ENCODE assay signal across 8 mouse cellular contexts in the genomic region with DNA sequence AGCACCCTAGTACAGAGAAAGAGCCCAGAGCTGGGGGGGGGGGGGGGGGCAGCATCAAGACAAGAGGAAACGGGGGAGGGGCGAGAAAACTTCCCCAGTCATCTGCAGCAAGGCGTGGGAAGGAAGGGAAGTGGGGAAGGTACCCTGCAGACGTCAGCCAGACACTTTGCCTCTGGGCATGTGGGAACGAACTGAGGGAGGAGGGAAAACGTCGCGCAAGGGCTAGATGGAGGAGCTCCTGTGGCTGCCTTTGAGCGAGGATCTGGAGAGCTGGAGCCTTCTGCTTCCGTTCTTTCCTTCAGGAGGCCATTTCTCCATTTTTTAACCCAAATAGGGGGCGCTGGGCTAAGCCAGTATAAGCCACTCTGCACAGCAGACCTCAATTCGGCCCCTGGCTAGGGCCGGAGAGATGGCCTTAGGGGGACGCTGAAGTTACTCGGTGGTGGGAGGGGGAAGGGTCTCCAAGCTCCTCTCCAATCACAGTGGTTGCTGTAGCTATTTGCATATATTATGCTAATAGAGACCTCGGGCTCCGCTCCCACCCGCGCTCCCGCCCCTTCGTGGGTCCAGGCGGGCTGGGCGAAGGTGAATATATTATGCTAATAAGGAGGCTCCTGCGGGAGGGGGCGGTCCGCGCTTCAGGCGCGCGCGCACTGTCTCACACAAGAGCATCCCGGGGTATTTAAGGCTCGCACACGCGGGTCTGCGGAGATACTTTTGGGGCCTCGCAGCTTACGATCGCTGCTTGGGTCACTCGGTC. TPM values are rescaled to one million over a fixed set of nuclear protein-coding genes. Genes with fewer than 3 reads are reported as not detected.
DNase-seq lines count a peak whose midpoint lies in the region; ATAC-seq and TF ChIP-seq lines count a peak whose summit lies in the region.

No protein-coding gene starts in this region.

- peak overlapping the region; percentile 98 for H3K4me2 ChIP-seq in hindbrain, embryonic 15.5 days
- peak overlapping the region; percentile 70 for H3K4me2 ChIP-seq in lung, postnatal 0 days (replicated peaks; ENCODE audit: low read depth, low read length)

- no peaks in the 10 kb centered on the region for H3K9me3 ChIP-seq in hindbrain, embryonic 15.5 days
- H3K9me3 ChIP-seq in lung, postnatal 0 days (ENCODE audit: low read length), result no peaks in the 10 kb centered on the region

- intact Hi-C loops in gastrocnemius, adult 2 months (cut with DNase I), result no loop called here

- H3K27ac ChIP-seq in gastrocnemius, adult 2 months, result peak overlapping the region; percentile 35; the same call in 1 of the 2 replicates
- peak overlapping the region; percentile 66 for H3K27ac ChIP-seq in hindbrain, embryonic 15.5 days (replicated peaks)
- peak overlapping the region; percentile 47; the same call in 1 of the 2 replicates for H3K27ac ChIP-seq in lung, postnatal 0 days (ENCODE audit: low read length)

- under 1% methylated on average over 38 of the region's 40 CpGs for WGBS in hindbrain, embryonic 15.5 days
- WGBS in lung, postnatal 0 days, result under 1% methylated on average over 34 of the region's 40 CpGs

- peaks cover 8% of the 10 kb centered on the region for H3K4me1 ChIP-seq in hindbrain, embryonic 15.5 days (replicated peaks)
- H3K4me1 ChIP-seq in lung, postnatal 0 days (ENCODE audit: insufficient read depth, low read depth, low read length), result no peaks in the 10 kb centered on the region; the same call in 1 of the 2 replicates

- H3K4me3 ChIP-seq in gastrocnemius, adult 2 months, result peak overlapping the region; percentile 76
- H3K4me3 ChIP-seq in hindbrain, embryonic 15.5 days, result peak overlapping the region; percentile 54
- peak overlapping the region; percentile 45 for H3K4me3 ChIP-seq in lung, postnatal 0 days (ENCODE audit: low read depth, low read length)

- no peak for TF ChIP-seq EP300 in lung, postnatal 0 days (IDR thresholded peaks at IDR 0.05)

- TF ChIP-seq CTCF in gastrocnemius, adult 2 months (IDR thresholded peaks at IDR 0.05), result no peak
- TF ChIP-seq CTCF in lung, postnatal 0 days (IDR thresholded peaks at IDR 0.05), result peak; percentile 34; the same call in 1 of the 2 replicates

- no peaks in the 10 kb centered on the region for H3K36me3 ChIP-seq in hindbrain, embryonic 15.5 days
- H3K36me3 ChIP-seq in lung, postnatal 0 days (ENCODE audit: insufficient read depth, low read length), result no peaks in the 10 kb centered on the region

- peak; percentile 87 for DNase-seq in Muller cell, postnatal 12 days (ENCODE audit: inconsistent ontology term)
- peak; percentile 17 to 40 for DNase-seq in cerebellum, postnatal 36 days
- DNase-seq in gastrocnemius, adult 2 months, result peak; percentile 70
- DNase-seq in layer of hippocampus, postnatal 25 days (ENCODE audit: extremely low spot score in 1 of 2, low spot score in 1 of 2), result peak; percentile 52 to 55
- peak; percentile 91 for DNase-seq in lung, postnatal 0 days (ENCODE audit: low spot score)
- peak; percentile 82 for DNase-seq in ovary, postnatal 36 days (ENCODE audit: low spot score)
- DNase-seq in thymus, postnatal 25 days, result peak; percentile 61

- ATAC-seq in hindbrain, embryonic 15.5 days (ENCODE audit: low FRiP score, low read depth), result peak; percentile 95
- ATAC-seq in lung, postnatal 0 days, result peak; percentile 95

- peak overlapping the region; percentile 52 for H3K9ac ChIP-seq in hindbrain, embryonic 15.5 days
- H3K9ac ChIP-seq in lung, postnatal 0 days (replicated peaks; ENCODE audit: low read depth), result peak overlapping the region; percentile 23; the same call in 1 of the 2 replicates

- H3K27me3 ChIP-seq in hindbrain, embryonic 15.5 days, result no peaks in the 10 kb centered on the region
- H3K27me3 ChIP-seq in lung, postnatal 0 days (replicated peaks; ENCODE audit: insufficient read depth, low read length), result no peaks in the 10 kb centered on the region

RNA-seq across cellular contexts. Expression of a gene that starts 49.1 kb away (rescaled TPM):
- under 1 TPM in 1 of 2 experiments, not detected in 1; 0.06 TPM for total RNA-seq in gastrocnemius, adult 2 months (2021)
- polyA plus RNA-seq in hindbrain, embryonic 15.5 days (2015; fragmentation: Nextera tagmentation; extraction: Ambion mirVana), result 5.5 and 6.4 TPM in 2 replicates
- 10 to 100 TPM; 68.4 to 70.2 TPM for total RNA-seq in layer of hippocampus, postnatal 25 days (2021)
- polyA plus RNA-seq in lung, postnatal 0 days (2015; fragmentation: Nextera tagmentation; extraction: Ambion mirVana), result 7.0 and 7.7 TPM in 2 replicates

Comparison
In these comparisons a context has a peak if more than half of its experiments do, and no peak if none do; other contexts are left out.
1. Peak in every context shown above with its lines: DNase-seq, ATAC-seq, H3K4me3 ChIP-seq and H3K27ac ChIP-seq.
2. DNase-seq: peak in every context shown above with its lines; median percentile 91 in lung, postnatal 0 days; 87 in Muller cell, postnatal 12 days; 82 in ovary, postnatal 36 days; 70 in gastrocnemius, adult 2 months; 61 in thymus, postnatal 25 days; 54 in layer of hippocampus, postnatal 25 days; 28 in cerebellum, postnatal 36 days.
3. RNA of a gene that starts 49.1 kb away (total RNA-seq): 68.4 to 70.2 TPM in layer of hippocampus, postnatal 25 days; 0.06 TPM in gastrocnemius, adult 2 months; every median in the first group is over 10 times any median in the second.